9 mouse cellular contexts compared by ENCODE assay signal in the genomic region with DNA sequence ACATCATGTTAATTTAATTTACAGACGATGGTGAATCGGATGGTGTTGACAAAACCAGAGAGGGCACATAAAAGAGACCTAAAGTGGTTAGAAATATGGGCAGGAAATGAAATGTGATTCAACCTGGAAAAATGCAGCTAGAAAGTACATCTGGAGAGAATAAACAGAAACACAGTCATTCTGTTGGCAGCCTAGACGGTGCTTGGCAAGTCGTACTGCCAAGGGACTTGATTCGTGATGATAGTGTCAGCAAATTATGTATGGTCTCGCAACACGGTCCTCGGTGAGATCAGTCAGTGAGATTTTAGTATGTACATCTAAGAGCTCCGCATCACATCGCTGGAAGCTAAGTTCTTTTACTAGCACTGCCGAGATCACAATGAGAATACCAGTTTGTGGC.
DNase-seq lines count a peak whose midpoint lies in the region; ATAC-seq lines count a peak whose summit lies in the region.
"Had no signal": no experiment of that assay in that cellular context is flagged by ENCODE, and none has a peak within 500 bp of the region (broad histone marks: within the 10 kb centered on the region; RNA-seq: fewer than 3 reads in every experiment).

No protein-coding gene starts in this region.

- H3K4me1 ChIP-seq in embryonic facial prominence, embryonic 15.5 days, result no peaks in the 10 kb centered on the region

- peak overlapping the region; percentile 7; the same call in 1 of the 2 replicates for H3K4me3 ChIP-seq in embryonic facial prominence, embryonic 15.5 days (replicated peaks)

- peak; percentile 34 to 55 for DNase-seq in cerebellum, postnatal 10 days
- no peak for DNase-seq in cerebellum, adult 18-20 months
- DNase-seq in 3134 (ENCODE audit: extremely low read depth, insufficient read length, low spot score), result peak; percentile 73
- peak; percentile 58 for DNase-seq in heart, postnatal 4 days
- DNase-seq in right cerebral cortex, postnatal 10 days (ENCODE audit: low spot score in 2 of 2), result no peak
- DNase-seq in spleen, adult 18-20 months, result no peak
- DNase-seq in cerebellum, postnatal 4 days (ENCODE audit: low spot score in 2 of 2), result no peak

- ATAC-seq in embryonic facial prominence, embryonic 15.5 days (ENCODE audit: insufficient number of reproducible peaks, low FRiP score, low TSS enrichment, low read depth), result peak; percentile 70; the same call in 1 of the 2 replicates

- no peak overlapping the region for H3K9ac ChIP-seq in embryonic facial prominence, embryonic 15.5 days

- no peaks in the 10 kb centered on the region for H3K27me3 ChIP-seq in embryonic facial prominence, embryonic 15.5 days

- H3K27ac ChIP-seq in embryonic facial prominence, embryonic 15.5 days (replicated peaks), result peak overlapping the region; percentile 56

- H3K9me3 ChIP-seq in embryonic facial prominence, embryonic 15.5 days (replicated peaks), result peaks cover 5% of the 10 kb centered on the region; the same call in 1 of the 2 replicates

- no peaks in the 10 kb centered on the region for H3K36me3 ChIP-seq in embryonic facial prominence, embryonic 15.5 days

- peak overlapping the region; percentile 32 for H3K4me2 ChIP-seq in embryonic facial prominence, embryonic 15.5 days (replicated peaks)
- H3K4me2 ChIP-seq: liver, embryonic 11.5 days had no signal

- whole genome bisulfite sequencing in embryonic facial prominence, embryonic 15.5 days, result 23% methylated on average over 11 of the region's 11 CpGs

Comparison
In these comparisons a context has a peak if more than half of its experiments do, and no peak if none do; other contexts are left out.
1. DNase-seq: peak in cerebellum, postnatal 10 days (2 of 2), 3134 (single experiment) and heart, postnatal 4 days (single experiment); none in cerebellum, adult 18-20 months (0 of 2), right cerebral cortex, postnatal 10 days (0 of 2), spleen, adult 18-20 months (0 of 2) and cerebellum, postnatal 4 days (0 of 2).